Mouse (Mus musculus): Measurements from ENCODE around the gene Eva1c.

Gene Eva1c

DNA sequence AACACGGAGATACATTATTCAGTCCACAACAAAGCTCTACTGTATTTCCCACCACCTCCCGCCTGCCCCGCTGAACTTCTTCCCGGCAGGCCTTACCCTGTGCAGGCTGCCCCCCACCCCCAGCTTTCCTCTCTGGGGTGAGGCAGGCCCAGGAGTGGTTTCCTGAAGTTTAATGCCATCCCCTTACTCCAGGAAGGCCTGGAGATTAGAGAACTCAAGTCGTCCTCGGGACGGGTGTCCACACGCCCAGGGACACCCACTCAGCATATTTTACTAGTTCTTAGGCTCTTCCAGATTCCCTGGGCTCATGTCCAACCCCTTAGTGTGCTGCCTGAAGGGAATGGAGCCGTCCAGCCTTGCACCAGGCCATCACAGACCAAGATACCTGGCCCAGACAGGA, 39.1 kb downstream of the Eva1c start:
- peak; percentile 28 for DNase-seq (ENCODE audit: low read depth)

DNA sequence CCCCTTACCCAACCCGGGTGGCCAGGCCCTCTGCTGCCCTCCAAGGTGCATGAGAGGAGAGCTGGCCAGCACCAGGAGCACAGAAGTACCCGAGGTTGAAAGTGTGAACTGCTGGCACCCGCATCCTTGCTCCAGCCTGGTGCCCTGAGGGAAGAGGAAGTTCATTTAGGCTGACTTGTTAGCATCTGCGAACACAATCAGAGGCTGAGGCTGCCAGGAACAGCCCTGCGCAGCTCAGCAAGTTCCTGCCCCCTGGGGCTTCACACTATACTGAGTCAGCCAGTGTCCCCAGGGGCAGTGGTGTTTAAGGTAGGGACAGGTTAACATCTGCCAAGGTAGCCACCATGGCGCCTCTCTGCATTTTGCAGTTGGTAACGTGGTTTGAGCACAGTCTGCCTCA, 41.6 kb downstream of the Eva1c start:
- no peak for DNase-seq (ENCODE audit: low read depth)

DNA sequence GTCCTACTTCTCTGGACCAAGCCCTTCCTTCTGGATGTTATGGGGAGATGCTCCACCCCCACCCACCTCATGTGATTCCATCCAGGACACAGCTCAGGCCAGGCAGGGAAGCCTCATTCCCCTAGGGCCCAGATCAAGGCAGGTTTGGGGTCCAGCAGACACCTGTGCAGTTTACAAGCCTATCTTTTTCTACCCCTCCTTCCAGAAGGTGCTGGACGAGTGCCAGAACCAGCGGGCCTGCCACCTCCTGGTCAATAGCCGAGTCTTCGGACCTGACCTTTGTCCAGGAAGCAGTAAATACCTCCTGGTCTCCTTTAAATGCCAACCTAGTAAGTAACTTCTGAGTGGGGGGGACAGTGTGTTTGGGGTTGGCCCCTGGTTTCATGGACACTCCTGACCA, 42.8 kb downstream of the Eva1c start:
- no peak for DNase-seq (ENCODE audit: low read depth)

DNA sequence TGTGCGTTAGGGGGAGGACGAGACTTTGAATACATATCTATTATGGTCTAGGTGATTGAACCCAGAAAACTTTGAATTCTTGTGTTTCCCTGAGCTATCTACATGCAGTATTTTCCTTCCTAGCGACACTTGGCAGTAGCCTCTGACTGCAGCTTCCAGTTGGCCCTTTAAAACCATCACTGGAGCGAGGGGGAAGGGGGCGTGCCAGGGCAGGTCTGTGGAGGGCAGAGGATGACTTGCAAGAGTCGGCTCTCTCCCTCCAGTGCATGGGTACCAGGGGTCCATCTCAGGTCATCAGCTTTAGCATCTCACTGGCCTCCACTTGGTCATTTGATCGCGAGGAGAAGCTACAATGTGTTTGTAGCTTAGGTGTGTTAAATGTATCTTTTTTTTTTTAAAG, 46.4 kb downstream of the Eva1c start:
- DNase-seq (ENCODE audit: low read depth), result no peak

DNA sequence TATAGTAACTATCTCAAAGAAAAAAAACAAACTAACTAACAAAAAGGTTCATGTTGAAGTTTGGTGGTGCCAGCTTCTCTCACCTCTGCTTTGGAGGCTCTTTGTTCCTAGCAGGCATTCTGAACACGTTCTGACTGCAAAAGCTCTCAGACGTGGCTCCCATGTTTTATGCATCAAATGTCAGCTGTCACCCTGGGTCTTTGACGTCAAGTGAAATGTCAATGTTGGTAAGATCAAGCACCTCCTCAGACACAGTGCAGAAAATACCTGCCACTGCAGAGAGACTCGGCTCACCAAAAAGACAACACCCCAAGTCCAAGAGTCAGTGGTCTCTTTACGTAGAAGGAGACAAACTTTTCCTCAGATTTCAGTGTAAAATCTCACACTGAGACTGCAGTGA, 48.0 kb downstream of the Eva1c start:
- DNase-seq (ENCODE audit: low read depth), result no peak

DNA sequence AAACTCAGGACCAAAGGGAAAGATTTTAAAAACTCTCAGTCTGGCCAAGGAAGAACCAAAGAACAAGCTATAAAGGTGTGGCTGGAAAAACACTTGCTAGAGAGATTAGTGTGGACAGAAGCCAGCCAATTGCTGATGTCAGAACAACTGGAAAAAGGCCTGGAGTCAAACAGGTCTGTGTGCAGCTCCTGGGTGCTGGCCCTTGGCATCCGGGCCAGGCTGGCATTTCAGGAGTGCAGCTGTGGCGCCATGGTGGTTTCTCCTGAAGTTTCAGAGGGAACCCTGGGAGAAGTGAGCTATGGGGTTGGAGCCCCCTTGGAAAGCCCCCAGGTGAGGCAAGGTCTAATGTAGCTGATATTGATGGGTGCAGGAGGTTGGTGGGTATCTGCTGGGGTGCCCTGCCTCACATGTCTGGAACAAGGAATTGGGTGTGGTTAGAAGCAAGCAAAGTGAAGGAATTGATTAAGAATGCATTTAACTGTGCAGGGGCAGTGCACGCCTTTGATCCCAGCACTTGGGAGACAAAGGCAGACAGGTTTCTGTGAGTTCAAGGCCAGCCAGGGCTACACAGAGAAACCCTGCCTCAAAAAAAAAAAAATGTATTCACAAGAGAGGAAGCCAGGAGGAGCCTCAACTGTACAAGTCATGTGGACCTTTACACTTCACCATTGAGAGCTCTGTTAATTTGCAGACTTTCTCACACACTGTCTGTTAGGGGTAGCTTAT, 51.8 kb downstream of the Eva1c start:
- no peak for DNase-seq (ENCODE audit: low read depth)

DNA sequence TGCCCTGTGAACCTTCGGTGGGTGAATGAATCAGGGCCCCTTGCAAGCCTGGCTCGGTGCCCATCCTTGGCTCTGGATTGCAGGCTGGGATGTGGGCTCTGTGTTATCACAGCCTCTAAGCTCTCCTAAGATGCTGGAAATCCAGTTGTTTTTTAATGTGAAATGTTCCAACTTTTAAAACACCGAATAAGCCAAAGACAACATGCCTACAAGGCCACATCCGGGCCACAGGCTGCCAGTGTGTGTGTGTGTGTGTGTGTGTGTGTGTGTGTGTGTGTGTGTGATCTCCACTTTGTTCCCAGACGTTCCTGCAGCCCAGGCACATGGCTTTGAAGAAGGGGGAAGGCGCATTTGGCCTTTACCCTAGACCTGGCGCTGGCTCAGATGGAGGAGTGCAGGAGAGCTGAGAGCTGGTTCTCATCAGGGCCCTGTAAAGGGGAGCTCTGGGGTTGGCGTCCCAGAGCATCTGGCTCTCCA, 56.0 kb downstream of the Eva1c start:
- DNase-seq (ENCODE audit: low read depth), result peak; percentile 82

DNA sequence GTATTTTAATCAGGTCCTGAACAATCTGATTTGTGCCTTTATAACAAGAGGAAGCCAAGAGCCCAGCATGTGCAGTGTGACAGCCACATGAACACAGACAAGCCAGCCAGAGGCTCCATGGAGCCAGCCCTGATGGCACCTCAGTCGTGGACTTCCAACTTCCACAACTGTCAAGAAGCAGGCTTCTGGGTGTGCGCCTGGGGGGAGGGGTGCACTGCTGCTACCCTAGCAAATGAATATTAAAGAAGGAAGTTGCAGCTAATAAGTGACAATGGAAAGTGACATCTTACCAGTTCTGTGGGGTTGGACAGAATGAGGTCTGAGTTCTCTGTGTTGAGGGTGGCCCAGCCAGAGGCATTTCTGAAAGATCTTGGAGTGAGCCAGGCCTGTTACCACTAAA, 58.8 kb downstream of the Eva1c start:
- no peak for DNase-seq (ENCODE audit: low read depth)

DNA sequence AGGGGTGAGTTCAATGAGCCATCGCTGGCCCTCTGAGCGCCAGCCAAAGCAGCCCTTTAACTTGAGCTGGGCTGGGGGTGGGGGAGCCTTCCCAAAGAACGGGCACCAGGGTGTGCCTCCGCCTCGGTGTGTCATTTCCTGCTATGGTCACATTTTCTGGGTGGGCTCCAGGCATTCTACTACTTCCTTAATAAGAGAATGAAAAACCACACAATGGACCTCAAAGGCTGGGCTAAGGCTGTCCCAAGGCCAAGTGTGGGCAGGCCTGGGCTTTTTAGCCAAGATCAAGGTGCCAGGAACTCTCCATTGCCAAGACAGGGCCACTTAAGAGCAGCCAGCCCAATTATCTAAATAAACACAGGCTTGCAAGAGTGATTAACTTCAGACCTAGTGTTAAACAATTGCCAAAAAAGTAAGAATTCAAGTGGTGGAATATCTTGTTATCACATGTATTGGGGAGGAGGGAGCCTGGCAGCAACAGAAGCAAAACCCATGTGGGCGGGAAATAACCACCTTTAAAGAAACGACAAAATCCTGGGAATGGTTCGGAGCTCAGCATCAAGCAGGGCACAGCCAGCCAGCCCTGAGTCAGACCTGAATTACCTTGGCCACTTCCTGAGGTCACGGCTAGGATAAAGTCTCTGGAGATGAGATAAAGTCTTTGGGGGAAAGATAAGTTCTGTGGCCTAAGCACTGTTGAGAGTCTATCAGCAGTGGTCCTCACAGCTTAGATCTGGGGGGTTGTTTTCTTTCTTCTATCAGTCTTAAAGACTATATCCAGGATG, 59.5 kb downstream of the Eva1c start:
- DNase-seq (ENCODE audit: low read depth), result peak; percentile 83

DNA sequence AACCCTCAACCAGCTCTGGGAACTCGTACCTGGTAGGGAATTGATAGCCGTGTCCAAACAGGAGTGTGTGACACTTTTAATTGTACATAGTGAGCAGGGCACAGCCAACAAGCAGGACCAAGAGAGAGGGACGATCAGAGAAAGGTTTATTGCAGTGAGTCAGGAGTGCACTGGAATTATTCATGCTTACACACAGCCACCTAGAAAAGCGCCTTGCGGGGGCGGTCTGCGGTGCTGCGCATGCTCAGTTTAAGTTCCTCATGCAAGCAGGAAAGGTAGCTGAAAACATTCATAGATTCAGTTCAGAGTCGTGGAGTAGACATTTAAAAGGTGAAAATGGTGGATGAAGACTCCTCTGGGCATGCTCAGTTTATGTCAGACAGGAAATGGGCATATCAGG, 64.2 kb downstream of the Eva1c start:
- no peak for DNase-seq (ENCODE audit: low read depth)

DNA sequence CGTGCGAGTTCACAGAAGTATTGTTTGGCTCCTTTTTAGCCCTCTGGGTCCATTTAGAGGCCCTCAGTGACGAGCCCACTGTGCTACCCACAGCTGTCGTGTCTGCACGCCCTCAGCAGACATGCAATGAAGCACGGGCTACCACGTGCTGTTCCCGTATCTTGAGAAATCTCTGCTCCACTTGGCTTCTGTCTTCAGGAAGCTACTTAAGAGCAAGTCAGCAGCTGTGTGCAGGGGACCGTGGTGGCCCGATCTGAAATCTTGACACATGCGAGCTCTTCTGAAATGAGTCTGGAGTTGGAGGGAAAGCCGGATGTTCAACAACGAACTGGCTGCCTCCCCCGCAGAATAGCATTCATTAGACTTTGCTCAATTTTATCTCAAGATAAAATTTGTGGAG, 65.1 kb downstream of the Eva1c start:
- no peak for DNase-seq (ENCODE audit: low read depth)

DNA sequence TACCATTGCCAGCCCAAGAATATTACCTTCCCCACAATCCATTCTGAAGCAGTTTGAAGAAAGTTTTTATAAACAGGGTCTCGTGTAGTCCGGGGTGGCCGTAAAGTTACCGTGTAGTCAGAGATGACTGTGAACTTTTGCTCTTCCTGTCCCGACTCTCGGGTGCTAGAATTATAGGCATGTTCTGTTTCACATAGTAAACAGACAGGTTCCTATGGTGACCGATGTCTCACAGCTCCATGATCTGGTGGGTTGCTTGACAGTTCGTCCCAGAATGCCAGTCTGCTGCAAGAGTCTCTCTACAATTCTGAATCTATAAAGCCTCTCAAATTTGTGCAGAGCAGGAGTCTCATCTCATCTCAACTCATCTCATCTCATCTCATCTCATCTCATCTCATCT, 65.6 kb downstream of the Eva1c start:
- no peak for DNase-seq (ENCODE audit: low read depth)

DNA sequence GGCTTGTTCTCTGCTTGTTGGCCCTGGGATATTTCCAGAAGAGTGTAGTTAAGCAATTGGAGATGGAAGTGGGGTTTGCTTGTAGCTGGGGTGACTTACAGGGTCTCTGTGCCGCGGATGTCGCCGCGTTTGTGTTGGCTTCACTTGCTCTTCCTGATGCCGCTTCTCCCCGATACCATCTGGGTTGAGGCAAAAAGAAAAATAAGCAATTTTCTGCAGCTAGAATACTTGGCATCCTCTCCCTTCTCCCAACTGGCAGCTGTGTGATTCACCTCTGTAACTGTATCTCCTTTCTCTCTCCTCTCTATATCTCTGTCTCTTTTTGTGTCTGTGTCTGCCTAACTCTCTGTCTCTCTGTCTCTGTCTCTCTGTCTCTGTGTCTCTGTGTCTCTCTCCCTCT, 66.5 kb downstream of the Eva1c start:
- DNase-seq (ENCODE audit: low read depth), result peak; percentile 68

DNA sequence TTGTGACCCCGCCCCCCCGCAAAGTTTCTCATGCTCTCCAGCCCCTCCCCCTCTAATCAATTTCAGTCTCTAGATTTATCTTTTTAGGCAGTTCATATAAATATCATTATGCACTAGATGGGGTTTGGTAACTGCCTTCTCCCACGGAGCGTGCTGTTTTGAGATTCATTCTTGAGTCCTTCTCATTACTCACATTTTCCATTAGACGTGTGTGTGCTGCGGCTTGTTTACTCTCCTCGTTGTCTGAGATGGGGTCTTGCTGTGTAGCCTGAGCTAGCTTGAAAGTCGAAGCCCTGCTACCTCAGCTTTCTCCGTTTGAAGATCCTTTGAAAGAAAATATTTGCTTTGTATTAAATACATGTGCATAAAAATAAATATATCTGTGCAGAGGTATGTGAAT, 67.3 kb downstream of the Eva1c start:
- DNase-seq (ENCODE audit: low read depth), result no peak

DNA sequence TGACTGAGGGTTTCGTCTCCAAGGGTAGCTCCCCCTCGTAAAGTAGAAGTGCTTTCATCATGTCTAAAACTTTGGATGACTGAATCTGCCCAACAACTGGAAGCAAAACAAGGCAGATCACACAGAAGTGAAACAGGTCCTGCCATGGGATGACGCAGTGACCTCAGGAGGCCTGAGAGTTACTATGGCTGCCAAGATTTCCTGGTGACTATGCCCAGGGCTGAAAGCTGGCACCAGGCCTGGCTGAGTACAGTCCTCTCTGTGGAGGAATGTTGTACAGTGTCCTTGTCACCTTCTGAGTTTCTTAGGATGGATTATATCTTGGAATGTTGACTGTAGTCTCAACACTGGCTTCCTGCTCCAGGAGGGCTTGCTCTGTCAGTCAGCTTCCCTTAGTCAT, 71.1 kb downstream of the Eva1c start:
- peak; percentile 57 for DNase-seq (ENCODE audit: low read depth)

DNA sequence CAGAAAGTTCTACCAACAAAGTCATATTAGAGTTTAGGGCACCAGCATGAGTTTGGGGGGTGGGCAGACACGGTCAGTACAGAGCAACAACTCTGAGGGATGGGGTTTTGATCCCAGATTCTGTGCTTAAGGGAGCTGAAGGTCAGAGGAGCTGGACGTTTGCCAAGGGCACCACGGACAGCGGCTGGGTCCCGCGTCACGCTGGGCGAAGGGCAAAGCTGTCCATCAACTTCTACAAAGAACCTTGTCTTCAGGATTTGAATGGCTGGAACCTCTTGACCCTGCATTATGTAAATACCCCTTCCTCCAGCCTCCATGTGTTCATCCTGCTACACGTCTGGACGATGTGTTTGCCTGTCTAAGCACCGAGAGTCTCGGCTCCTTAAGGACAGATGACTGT, 73.0 kb downstream of the Eva1c start:
- DNase-seq (ENCODE audit: low read depth), result peak; percentile 38

DNA sequence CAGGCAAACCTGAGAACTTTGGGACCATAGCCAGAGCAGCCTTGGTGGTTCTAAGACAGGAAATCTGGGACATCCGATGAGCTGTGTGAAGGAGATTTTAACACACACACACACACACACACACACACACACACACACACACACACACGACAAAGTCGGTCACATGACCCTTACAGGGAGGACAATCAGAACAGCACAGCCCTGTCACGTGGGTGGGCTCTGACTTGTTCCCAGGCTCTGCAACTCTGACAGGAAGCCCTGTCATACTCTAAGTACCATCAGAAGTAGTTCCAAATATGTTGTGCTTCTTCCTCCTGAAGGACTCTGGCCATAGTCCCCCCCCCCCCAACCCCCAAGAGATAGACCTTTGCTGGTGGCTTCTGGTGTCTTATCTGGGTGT, 74.8 kb downstream of the Eva1c start:
- no peak for DNase-seq (ENCODE audit: low read depth)

DNA sequence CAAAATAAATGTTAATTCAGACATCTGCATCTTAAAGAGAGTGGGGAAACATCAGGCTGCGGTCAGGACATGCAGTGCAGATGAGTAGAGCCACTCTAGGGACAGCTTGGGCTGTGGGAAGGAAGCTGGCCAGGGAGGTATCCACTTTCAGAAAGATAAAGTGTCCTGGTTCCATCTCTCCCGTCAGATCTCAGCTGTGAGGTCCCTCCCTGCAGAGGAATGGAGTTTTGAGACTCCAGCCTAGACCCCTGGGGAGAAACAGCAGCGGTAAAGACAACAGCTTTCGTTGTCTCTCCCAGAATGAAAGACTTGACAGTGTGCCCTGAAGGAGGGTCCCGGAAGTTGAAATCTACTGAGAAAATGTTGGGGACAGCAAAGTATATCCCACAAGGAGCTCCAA, 76.8 kb downstream of the Eva1c start:
- no peak for DNase-seq (ENCODE audit: low read depth)

DNA sequence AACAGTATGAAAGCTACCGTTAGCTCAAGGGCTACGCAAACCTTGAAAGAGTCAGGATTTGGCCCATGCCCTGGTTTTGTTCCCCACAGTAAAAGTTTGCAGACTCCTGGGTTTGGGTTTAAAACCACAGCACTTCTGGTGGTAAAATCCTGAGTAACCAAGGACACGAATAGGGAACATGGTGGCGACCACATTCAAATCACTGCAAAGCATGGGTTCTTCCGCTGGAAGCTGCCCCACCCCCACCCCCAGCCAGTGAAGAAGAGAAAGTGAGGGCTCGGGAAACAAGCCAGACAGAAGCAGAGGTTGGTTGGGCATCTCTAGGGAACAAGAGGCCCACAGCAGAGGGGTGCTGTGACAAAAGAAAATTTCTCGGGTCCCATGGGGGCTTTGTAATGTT, 80.7 kb downstream of the Eva1c start:
- no peak for DNase-seq (ENCODE audit: low read depth)

DNA sequence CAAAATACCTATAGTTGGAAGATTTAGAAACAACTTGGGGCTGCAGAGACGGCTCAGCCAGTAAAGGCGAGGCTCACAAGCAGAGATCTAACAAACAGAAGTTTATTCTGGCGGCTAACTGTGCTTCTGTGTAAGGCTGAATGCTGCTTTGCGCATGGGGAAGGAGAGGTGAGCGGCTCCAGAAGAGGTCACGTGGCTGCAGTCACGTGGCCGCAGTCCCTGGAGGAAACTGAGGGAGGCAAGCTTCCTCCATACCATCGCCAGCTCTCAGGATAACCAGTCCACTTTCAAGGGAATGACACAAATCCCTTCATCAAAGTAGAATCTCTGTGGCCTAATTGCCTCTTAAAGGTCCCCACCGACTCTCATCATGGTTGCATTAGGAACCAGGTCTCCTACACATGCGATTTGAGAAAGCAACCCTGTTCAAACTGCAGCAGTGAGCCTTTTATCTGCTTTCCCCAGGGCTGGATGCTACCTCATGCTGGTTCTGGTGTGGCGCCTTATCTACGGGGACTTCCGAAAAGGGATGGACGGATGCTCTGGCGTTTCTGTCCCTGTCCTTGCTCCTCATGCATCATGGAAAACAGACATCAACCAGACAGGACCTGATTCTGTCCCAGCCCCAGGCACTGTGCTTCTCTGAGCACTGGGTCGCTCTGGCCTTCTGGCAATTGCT, 84.5 kb downstream of the Eva1c start:
- DNase-seq (ENCODE audit: low read depth), result no peak

DNA sequence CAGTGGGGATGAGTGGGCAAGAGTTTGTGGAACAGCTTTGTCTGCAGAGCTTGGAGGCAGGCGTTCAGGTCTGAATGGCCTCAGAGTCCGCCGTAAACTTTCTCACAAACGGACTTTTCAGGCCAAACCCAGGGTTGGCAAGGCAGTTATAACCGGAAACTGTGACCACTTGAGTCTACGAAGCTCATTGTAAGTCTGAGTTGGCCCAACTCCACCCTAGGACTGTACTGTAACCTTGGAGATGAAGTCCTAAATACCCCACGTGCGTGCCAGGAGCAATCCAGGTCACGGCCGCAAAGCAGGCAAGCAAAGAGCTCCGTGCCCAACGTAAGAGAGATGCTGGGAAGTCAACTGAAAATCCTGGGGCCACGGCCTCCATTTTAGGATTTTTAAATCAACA, 85.2 kb downstream of the Eva1c start:
- DNase-seq (ENCODE audit: low read depth), result no peak

DNA sequence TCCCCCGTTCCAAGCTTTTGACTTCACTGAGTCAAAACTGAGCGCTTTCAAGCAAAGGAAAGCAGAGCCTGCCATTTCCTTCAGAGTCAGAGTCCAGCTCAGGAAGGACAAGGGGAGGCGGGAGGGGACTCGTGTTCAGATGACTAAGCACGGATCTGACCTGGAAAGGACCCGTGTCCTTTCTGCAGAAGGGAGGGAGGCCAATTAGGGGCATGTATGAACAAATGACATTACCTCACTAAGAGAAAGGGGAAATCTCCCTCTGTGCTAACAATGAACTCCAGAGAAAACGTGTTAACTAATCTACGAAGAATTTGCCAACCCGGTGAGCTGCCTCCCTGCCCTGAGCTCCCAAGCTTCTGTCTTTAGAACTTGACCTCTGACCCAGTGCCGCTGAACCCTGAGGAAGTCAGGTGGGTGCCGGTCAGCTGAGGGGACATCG, 89.5 kb downstream of the Eva1c start:
- peak; percentile 58 for DNase-seq (ENCODE audit: low read depth)

DNA sequence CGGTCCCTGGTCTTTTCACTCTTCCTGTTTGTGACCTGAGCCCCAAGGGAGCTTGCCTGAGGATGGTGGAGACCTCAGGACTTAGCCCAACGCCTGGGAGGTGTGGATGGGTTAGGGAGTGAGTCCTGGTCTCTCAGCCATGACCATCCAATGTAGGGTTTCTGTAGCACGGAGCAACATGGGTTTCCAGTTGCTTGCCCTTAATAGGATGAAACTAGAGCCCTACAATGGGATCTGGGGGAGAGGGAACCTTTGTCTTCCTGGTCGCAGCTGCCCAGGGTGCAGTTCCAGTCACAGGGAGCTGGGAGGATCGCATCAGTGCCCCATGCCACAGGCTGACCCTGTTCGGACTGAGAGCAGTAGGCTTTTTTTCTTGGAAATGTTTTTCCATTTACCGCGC, 90.6 kb downstream of the Eva1c start:
- DNase-seq (ENCODE audit: low read depth), result no peak

Data from NIH3T3 (cell line).